Mouse (Mus musculus): ENCODE data around the gene Kmo.

- TF ChIP-seq GATA1 (IDR thresholded peaks at IDR 0.05; ENCODE audit: borderline replicate concordance, low read length) (no peak), FLI1 (IDR thresholded peaks at IDR 0.05; ENCODE audit: low read length) (no peak)
Measured at GRCm38 (mm10) chr1:175646952-175647351, 26.8 kb downstream of the Kmo start.

Measured in megakaryocyte, embryonic 14.5 days (primary cell).